Mouse (Mus musculus) mature B cell (primary cell): ENCODE measurements at regions not wholly inside any gene's neighbourhood (a gene's known extent, or its start where the extent isn't known, plus 50 kb on each side); places are given as distances from the start of the nearest gene placed in this dataset.
"Not testable (repeated sequence)": the region's sequence is repeated elsewhere in the genome, so short reads cannot be mapped to it uniquely, and the experiment has no call there.

Experiments used
- in situ Hi-C: fragments of 300-500 bp; cut with MboI; formaldehyde crosslinking; loops from 2 replicates; pipeline ENCODE4 v1.14.3; 2019

GRCm38 (mm10) chr2:10658317-10658716, 288.0 kb downstream of the Sfmbt2 start:
- in situ Hi-C loops: no loop called here

GRCm38 (mm10) chr2:10667915-10668314, 297.6 kb downstream of the Sfmbt2 start:
- in situ Hi-C loops: not testable (repeated sequence)

- in situ Hi-C loops: no loop called here
Observed at GRCm38 (mm10) chr2:10670423-10671298, 300.4 kb downstream of the Sfmbt2 start.

GRCm38 (mm10) chr2:10671299-10671632, 301.0 kb downstream of the Sfmbt2 start:
- in situ Hi-C loops: no loop called here

- in situ Hi-C loops: no loop called here
Observed at GRCm38 (mm10) chr2:10672196-10672595, 301.9 kb downstream of the Sfmbt2 start.

GRCm38 (mm10) chr2:10674738-10675349, 304.5 kb downstream of the Sfmbt2 start:
- in situ Hi-C loops: no loop called here

GRCm38 (mm10) chr2:10701459-10701858, 331.1 kb downstream of the Sfmbt2 start:
- in situ Hi-C loops: no loop called here

GRCm38 (mm10) chr2:10718366-10718765, 348.1 kb downstream of the Sfmbt2 start:
- in situ Hi-C loops: no loop called here

- in situ Hi-C loops: not testable (repeated sequence)
Observed at GRCm38 (mm10) chr2:10734337-10734736, 364.0 kb downstream of the Sfmbt2 start.

GRCm38 (mm10) chr2:10736696-10737457, 366.6 kb downstream of the Sfmbt2 start:
- in situ Hi-C loops: no loop called here

- in situ Hi-C loops: no loop called here
Observed at GRCm38 (mm10) chr2:10737458-10737775, 367.1 kb downstream of the Sfmbt2 start.

- in situ Hi-C loops: no loop called here
Observed at GRCm38 (mm10) chr2:10745127-10745526, 374.8 kb downstream of the Sfmbt2 start.

GRCm38 (mm10) chr2:10755375-10755774, 385.1 kb downstream of the Sfmbt2 start:
- in situ Hi-C loops: no loop called here

- in situ Hi-C loops: no loop called here
Observed at GRCm38 (mm10) chr2:10757202-10757840, 387.0 kb downstream of the Sfmbt2 start.

GRCm38 (mm10) chr2:10757886-10758285, 387.6 kb downstream of the Sfmbt2 start:
- in situ Hi-C loops: no loop called here

- in situ Hi-C loops: no loop called here
Observed at GRCm38 (mm10) chr2:10762236-10762635, 391.9 kb downstream of the Sfmbt2 start.

GRCm38 (mm10) chr2:10783071-10783470, 388.8 kb upstream of the Prkcq start:
- in situ Hi-C loops: no loop called here

GRCm38 (mm10) chr2:10783594-10783993, 388.3 kb upstream of the Prkcq start:
- in situ Hi-C loops: no loop called here

- in situ Hi-C loops: no loop called here
Observed at GRCm38 (mm10) chr2:10784266-10784665, 387.6 kb upstream of the Prkcq start.

- in situ Hi-C loops: no loop called here
Observed at GRCm38 (mm10) chr2:10785156-10785555, 386.8 kb upstream of the Prkcq start.

GRCm38 (mm10) chr2:10788509-10788908, 383.4 kb upstream of the Prkcq start:
- in situ Hi-C loops: no loop called here

- in situ Hi-C loops: no loop called here
Observed at GRCm38 (mm10) chr2:10791233-10791632, 380.7 kb upstream of the Prkcq start.
